Mouse (Mus musculus) adrenal gland, postnatal 4 days (tissue): Measurements from ENCODE around the gene Tle2. TPM values are rescaled to one million over a fixed set of nuclear protein-coding genes. Genes with fewer than 3 reads are reported as not detected.
A peak's percentile ranks its signal among the peaks of the same experiment; 100 is the strongest.

Source experiments
- DNase-seq, 2 experiments: peaks; one replicate each; pipeline ENCODE4 v3.0.0; 2021 to 2022; ENCODE audit warnings: low spot score in 2 of 2, mixed read lengths in 2 of 2
- total RNA-seq, 2 experiments: library from RNA; stranded (reverse); gene quantifications; 2 replicates each; pipeline ENCODE4 v1.2.3; 2021

Gene Tle2
- total RNA-seq, 2 experiments from 2014 or later = 24.9 to 30.4 TPM

GRCm38 (mm10) chr10:81572133-81572671 is 2.2 kb upstream of the Tle2 start:
- no peak for DNase-seq

DNA sequence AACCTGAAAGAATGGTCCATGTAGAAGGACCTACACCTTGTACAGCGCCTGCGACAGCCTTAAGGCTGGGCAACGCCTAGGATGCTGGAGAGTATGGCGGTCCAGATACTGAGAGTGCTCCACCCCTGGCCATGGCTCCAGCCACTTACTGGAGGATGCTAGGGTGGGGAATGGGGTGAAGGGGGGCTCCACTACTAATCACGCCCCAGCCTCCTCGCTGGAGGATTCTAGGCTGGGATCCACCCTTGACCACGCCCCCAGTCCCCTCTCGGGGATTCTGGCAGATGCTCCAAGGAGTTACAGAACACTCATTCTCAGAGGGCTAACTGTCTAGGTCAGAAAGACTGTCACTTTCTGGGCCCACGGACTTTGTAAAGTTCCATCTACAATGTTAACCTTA is 1.4 kb upstream of the Tle2 start:
- DNase-seq = no peak

GRCm38 (mm10) chr10:81575208-81575631 is 859 bp downstream of the Tle2 start:
- DNase-seq = no peak

GRCm38 (mm10) chr10:81575695-81576094 is 1.3 kb downstream of the Tle2 start:
- no peak for DNase-seq

GRCm38 (mm10) chr10:81579967-81580366 is 5.6 kb downstream of the Tle2 start:
- no peak for DNase-seq

- DNase-seq = no peak
Observed at GRCm38 (mm10) chr10:81580441-81581070, 6.2 kb downstream of the Tle2 start.

DNA sequence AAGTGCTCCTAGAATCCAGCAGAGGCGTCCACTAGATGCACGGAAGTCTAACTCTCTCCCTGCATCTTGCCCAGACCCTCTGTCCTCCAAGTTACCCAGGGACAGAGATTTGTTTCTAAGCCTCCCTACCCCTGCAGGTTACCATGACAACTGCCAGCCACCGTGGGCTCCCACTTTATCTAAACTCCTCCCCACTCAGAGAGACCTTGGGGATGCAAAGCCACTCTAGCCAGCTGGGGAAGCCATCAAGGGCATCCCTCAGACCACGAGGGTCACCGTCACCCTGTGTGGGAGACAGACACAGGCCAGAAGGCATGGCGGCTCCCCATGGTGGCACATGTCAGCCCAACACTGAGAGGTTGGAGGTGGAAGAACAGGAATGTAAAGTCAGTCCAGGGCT is 9.0 kb downstream of the Tle2 start:
- DNase-seq = no peak

DNA sequence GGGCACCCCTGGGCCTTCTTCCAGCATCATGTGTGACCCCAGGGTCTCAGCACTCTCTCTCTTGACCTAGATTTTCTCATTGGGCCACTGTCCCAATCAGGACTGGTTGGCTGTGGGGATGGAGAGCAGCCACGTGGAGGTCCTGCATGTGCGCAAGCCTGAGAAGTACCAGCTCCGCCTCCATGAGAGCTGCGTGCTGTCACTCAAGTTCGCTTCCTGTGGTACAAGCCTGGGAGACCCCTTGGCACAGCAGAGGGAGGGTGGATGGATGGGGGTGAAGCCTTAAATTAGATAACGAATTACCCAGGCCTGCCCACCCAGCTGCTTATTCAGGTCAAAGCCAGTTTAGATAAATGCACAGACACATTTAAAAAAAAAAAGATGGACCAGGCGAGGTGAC is 14.4 kb downstream of the Tle2 start:
- DNase-seq = no peak

DNA sequence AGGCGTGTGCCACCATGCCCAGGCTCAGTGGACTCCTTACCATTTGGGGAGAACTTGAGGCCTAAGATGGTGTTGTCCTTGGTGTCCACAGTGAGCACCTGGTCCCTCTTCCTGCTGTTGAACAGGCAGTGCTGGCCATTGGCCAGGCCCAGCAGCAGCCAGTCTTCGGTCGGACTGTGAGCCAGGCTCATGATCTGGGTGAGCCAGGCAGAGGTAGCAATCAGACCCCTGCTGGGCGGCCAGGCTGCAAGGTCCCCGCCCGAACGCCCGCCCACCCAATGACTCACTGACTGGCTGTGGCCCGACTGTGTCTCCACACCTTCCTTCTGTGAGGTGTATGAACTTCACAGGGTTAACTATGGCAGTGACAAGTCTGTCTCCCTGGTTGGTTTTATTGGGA is 17.5 kb downstream of the Tle2 start:
- no peak for DNase-seq

DNA sequence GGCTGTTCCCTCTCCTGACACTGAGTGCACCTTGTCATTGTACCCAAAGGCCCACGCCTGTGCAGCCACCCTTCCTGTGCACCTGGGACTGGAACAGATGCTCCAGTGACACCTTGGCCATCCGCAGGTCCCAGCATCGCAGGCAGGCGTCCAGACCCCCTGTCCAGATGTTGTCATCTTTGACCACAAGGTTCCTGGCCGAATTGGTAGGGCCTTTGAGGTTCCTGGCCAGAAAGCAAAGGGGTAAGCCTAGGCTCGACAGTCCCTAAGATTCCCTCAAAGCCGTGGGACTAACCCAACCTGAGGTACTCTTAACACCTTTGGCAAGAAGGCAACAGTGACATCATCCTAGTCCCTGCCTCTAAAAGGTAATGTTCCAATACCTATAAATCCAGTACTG is 18.3 kb downstream of the Tle2 start:
- no peak for DNase-seq

- DNase-seq = no peak
Observed at GRCm38 (mm10) chr10:81593223-81593622, 18.9 kb downstream of the Tle2 start.

DNA sequence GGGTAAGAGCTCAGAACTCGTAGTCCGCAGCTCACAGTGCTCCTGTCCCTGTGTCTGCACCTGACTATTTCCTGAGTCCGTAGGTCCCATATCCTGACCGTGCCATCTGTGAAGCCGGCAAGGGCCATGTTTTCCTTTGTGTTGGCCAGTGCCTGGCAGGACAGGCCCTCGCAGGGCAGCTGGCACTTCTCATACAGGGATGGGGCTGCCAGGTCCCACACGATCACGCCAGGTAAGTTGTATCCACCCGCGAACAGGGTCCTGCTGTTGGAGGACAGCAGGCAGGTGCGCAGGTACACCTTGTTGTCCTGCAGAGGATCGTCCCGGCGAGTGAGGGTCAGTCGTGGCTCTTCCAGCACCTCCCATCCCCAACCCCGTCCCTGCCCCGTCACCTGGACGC is 19.6 kb downstream of the Tle2 start:
- no peak for DNase-seq

GRCm38 (mm10) chr10:81595599-81595998 is 21.2 kb downstream of the Tle2 start:
- DNase-seq = no peak

DNA sequence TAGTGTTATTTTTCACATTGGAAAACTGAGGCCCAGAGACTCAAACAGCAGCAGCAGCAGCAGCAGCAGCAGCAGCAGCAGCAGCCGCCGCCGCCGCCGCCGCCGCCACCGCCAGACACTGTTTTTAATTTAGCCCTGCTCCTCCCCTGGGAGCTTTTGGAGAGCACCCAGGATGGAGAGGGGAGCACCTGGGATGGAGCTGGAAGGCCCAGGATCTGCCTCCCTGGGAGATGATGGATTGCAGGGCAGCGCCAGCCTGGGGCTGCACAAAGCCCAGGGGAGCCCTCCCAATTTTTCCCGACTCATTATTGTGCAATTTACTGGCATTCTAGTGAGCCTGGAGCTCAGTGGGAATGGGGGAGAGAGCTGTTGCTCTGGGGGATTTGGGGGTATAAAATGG is 22.2 kb downstream of the Tle2 start:
- no peak for DNase-seq

DNA sequence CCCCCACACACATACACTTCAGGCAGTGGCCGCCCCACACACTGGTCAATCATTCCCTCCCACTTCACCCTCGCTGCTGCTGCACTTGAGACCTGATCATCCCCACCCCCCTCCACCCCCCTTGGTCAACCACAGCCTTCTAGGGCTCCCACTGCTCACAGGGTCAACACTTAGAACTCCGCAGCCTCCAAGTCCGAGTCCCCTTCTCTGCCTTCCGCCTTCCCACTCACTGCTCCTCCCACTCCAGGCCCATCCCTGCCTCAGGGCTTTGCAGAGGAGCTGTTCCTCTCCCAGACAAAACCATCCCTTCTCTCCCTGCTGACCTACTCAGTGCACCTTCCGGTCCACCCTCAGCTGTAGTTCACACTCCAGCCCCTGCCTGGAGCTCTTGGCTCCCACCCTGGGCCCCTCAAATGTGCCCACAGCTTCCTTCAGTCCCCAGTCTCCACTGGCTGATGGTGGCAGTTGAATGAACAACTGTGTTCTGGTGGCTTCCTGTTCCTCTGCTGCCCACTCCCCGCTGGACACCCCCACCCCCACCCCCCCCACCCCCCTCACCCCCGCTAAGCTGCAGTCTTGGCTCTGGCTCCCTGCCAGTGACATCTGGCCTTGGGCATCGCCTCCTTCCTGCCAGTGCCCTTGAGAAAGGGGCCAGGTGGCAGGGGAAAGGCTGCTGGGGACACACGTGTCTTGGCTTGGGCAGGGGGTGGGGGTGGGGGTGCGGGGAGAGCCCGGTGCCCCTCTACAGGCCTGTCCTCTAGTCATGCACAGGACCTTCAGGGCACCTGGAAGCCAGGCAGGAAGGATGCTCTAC is 23.0 kb downstream of the Tle2 start:
- no peak for DNase-seq

- DNase-seq = no peak
Observed at GRCm38 (mm10) chr10:81598342-81598741, 24.0 kb downstream of the Tle2 start.

GRCm38 (mm10) chr10:81598871-81599270 is 24.5 kb downstream of the Tle2 start:
- DNase-seq = no peak

- DNase-seq = no peak
Observed at GRCm38 (mm10) chr10:81599630-81600029, 25.3 kb downstream of the Tle2 start.

DNA sequence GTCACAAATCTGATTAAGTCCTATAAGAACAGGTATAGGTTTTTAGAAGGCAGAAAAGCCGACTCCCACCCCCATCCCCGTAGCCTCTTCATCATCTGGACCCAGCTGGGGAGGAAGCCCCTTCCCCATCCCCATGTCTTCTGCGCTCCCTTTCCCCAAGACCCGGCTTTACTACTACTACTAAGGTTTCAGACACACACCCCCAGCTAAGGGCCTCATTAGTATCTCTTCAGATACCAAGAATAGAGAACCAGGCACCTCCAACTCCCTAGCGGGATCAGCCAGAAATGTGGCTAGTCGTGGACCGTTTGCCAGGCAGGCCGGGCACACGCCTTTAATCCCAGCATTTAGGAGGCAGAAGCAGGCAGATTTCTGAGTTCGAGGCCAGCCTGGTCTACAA is 25.7 kb downstream of the Tle2 start:
- DNase-seq = no peak

- DNase-seq = peak; percentile 92 to 95
Observed at GRCm38 (mm10) chr10:81600738-81601203, 26.4 kb downstream of the Tle2 start, which contains the start of gene Tle6. Gene Tle6, minus strand, starts transcription at chr10:81601073.

DNA sequence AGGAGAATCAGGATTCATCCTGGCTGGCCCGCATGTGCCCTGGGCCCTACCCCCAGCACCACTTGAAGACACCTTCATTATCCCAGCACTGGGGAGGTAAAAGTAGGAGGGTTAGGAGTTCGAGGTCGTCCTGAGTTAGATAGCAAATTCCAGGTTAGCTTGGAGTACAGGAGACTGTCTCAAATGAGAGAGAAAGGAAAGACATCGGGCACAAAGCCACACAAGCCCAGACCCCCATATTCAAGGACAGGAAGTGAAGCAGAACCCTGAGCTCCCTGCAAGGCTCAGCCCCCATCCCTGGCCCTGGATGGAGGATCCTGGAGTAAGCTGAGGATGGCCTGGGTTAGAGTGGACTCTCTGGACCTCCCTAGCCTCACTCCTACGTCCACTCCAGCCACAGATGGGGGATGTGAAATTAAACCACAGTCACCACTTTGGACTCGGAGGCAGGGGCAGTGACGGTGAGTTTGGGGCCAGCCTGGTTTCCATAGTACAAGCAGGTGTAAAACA is 27.1 kb downstream of the Tle2 start:
- no peak for DNase-seq

- DNase-seq = no peak
Observed at GRCm38 (mm10) chr10:81602741-81603151, 28.4 kb downstream of the Tle2 start.
